Mouse (Mus musculus): Measurements from ENCODE around the gene Higd1b. TPM values are rescaled to one million over a fixed set of nuclear protein-coding genes. Genes with fewer than 3 reads are reported as not detected.

The Higd1b gene
- polyA plus RNA-seq, 1 experiment: not detected

DNA sequence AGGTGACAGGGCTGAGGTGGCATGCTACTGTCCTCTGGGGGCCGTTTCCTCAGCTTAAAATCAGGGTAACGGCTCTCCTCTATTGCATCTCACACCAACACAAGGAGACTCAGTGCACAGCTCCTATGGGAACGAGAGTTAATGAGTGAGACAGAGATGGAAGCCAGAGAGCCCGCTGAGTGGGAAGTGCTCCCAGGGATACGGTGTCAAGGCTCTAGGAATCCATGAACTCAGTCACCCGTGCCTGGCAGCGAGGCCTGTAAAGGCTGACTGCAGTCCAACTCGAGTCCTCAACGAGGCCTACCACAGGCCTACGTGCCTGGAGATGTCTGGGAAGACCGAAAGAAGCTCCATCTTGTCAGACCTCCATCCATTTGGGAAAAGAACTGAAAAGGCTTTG, 23.3 kb downstream of the Higd1b start:
- H3K79me2 ChIP-seq (ENCODE audit: control insufficient read depth, insufficient read depth): no peaks in the 10 kb centered on the region
- H3K36me3 ChIP-seq (ENCODE audit: control insufficient read depth, insufficient read depth): peaks cover 69% of the 10 kb centered on the region
- H3K27me3 ChIP-seq (ENCODE audit: control insufficient read depth, insufficient read depth, insufficient read length): no peaks in the 10 kb centered on the region
- no peak overlapping the region for H3K4me2 ChIP-seq (ENCODE audit: low read depth)
- no peak overlapping the region for H3ac ChIP-seq (ENCODE audit: control insufficient read depth, insufficient read length)
- no peak for TF ChIP-seq MYOD1 (IDR thresholded peaks at IDR 0.05; ENCODE audit: control insufficient read depth in 1 of 3, insufficient read length in 2 of 3, low read depth in 2 of 3)
- TF ChIP-seq CEBPB (IDR thresholded peaks at IDR 0.05; ENCODE audit: insufficient read depth, poor library complexity, severe bottlenecking): no peak
- no peak for TF ChIP-seq TCF12 (IDR thresholded peaks at IDR 0.05; ENCODE audit: insufficient read depth, poor library complexity, severe bottlenecking)
- TF ChIP-seq POLR2A (IDR thresholded peaks at IDR 0.05; ENCODE audit: insufficient read length, low read depth): no peak
- no peak for TF ChIP-seq MAX (IDR thresholded peaks at IDR 0.05; ENCODE audit: low read depth)
- TF ChIP-seq SRF (IDR thresholded peaks at IDR 0.05; ENCODE audit: control insufficient read depth, insufficient read length, low read depth): no peak
- TF ChIP-seq POLR2AphosphoS2 (IDR thresholded peaks at IDR 0.05; ENCODE audit: insufficient read length, low read depth): no peak
- TF ChIP-seq E2F4 (IDR thresholded peaks at IDR 0.05; ENCODE audit: insufficient read depth): no peak
- no peak for TF ChIP-seq REST (IDR thresholded peaks at IDR 0.05; ENCODE audit: insufficient read depth, insufficient read length)
- no peak for TF ChIP-seq TCF3 (IDR thresholded peaks at IDR 0.05; ENCODE audit: insufficient read length, low read depth)
- no peak for TF ChIP-seq USF1 (IDR thresholded peaks at IDR 0.05; ENCODE audit: low read depth)
- no peak for TF ChIP-seq MYOG (IDR thresholded peaks at IDR 0.05; ENCODE audit: control insufficient read depth in 1 of 3, insufficient read depth in 1 of 3, insufficient read length in 2 of 3, low read depth in 2 of 3)
- no peak overlapping the region for H3K4me3 ChIP-seq

DNA sequence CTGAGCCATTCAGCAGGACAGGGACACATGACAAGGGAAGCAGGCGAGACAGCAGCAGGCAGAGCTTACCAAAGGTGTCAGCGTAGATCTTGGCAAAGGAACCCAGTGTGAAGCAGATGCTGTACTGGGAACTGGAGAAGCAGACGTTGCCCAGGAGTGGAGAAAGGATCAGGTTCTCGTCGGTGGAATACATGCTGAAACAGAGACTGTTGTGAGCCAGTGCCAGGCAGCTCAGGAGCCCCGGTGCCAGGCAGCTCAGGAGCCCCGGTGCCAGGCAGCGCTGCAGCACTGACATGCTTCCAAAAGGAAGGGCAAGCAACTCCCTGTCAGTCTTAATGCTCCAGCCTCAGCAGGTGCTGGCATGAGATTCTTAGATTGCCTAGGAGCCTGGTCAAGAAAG, 24.3 kb downstream of the Higd1b start:
- Histone ChIP-seq H3K36me3 (ENCODE audit: control insufficient read depth, insufficient read depth) (peaks cover 68% of the 10 kb centered on the region), H3K4me3 (no peak overlapping the region), H3ac (ENCODE audit: control insufficient read depth, insufficient read length) (no peak overlapping the region), H3K79me2 (ENCODE audit: control insufficient read depth, insufficient read depth) (no peaks in the 10 kb centered on the region), H3K27me3 (ENCODE audit: control insufficient read depth, insufficient read depth, insufficient read length) (no peaks in the 10 kb centered on the region), H3K4me2 (ENCODE audit: low read depth) (no peak overlapping the region)
- no peak for TF ChIP-seq POLR2AphosphoS2 (IDR thresholded peaks at IDR 0.05; ENCODE audit: insufficient read length, low read depth)
- TF ChIP-seq MYOG (IDR thresholded peaks at IDR 0.05; ENCODE audit: control insufficient read depth in 1 of 3, insufficient read depth in 1 of 3, insufficient read length in 2 of 3, low read depth in 2 of 3): no peak
- no peak for TF ChIP-seq MYOD1 (IDR thresholded peaks at IDR 0.05; ENCODE audit: control insufficient read depth in 1 of 3, insufficient read length in 2 of 3, low read depth in 2 of 3)
- TF ChIP-seq MAX (IDR thresholded peaks at IDR 0.05; ENCODE audit: low read depth): no peak
- TF ChIP-seq TCF3 (IDR thresholded peaks at IDR 0.05; ENCODE audit: insufficient read length, low read depth): no peak
- TF ChIP-seq CEBPB (IDR thresholded peaks at IDR 0.05; ENCODE audit: insufficient read depth, poor library complexity, severe bottlenecking): no peak
- TF ChIP-seq SRF (IDR thresholded peaks at IDR 0.05; ENCODE audit: control insufficient read depth, insufficient read length, low read depth): no peak
- TF ChIP-seq E2F4 (IDR thresholded peaks at IDR 0.05; ENCODE audit: insufficient read depth): no peak
- TF ChIP-seq TCF12 (IDR thresholded peaks at IDR 0.05; ENCODE audit: insufficient read depth, poor library complexity, severe bottlenecking): no peak
- TF ChIP-seq USF1 (IDR thresholded peaks at IDR 0.05; ENCODE audit: low read depth): no peak
- no peak for TF ChIP-seq REST (IDR thresholded peaks at IDR 0.05; ENCODE audit: insufficient read depth, insufficient read length)
- TF ChIP-seq POLR2A (IDR thresholded peaks at IDR 0.05; ENCODE audit: insufficient read length, low read depth): no peak

DNA sequence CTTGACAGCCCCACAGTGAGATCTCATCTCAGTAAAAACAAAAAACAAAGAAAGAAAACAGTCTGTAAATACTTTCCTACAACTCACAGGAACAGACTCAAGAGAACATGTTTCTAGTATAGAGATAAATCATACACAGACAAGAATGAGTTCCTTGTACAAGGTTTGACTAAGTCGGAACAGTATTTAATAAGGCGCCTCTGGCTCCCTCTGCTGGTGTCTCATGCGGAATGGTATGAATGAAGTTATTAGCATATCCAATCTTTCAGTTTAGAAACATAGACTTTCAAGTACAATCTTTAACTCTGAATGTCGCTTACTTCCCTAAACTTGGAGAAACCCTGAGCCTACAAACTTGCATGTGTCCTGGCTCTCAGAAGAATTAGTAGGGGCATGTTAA, 28.6 kb downstream of the Higd1b start:
- no peak overlapping the region for H3K4me2 ChIP-seq (ENCODE audit: low read depth)
- TF ChIP-seq SRF (IDR thresholded peaks at IDR 0.05; ENCODE audit: control insufficient read depth, insufficient read length, low read depth) (no peak), TCF3 (IDR thresholded peaks at IDR 0.05; ENCODE audit: insufficient read length, low read depth) (no peak), POLR2AphosphoS2 (IDR thresholded peaks at IDR 0.05; ENCODE audit: insufficient read length, low read depth) (no peak), USF1 (IDR thresholded peaks at IDR 0.05; ENCODE audit: low read depth) (no peak), MYOD1 (IDR thresholded peaks at IDR 0.05; ENCODE audit: control insufficient read depth in 1 of 3, insufficient read length in 2 of 3, low read depth in 2 of 3) (no peak), E2F4 (IDR thresholded peaks at IDR 0.05; ENCODE audit: insufficient read depth) (no peak), MYOG (IDR thresholded peaks at IDR 0.05; ENCODE audit: control insufficient read depth in 1 of 3, insufficient read depth in 1 of 3, insufficient read length in 2 of 3, low read depth in 2 of 3) (no peak), REST (IDR thresholded peaks at IDR 0.05; ENCODE audit: insufficient read depth, insufficient read length) (no peak), TCF12 (IDR thresholded peaks at IDR 0.05; ENCODE audit: insufficient read depth, poor library complexity, severe bottlenecking) (no peak), MAX (IDR thresholded peaks at IDR 0.05; ENCODE audit: low read depth) (no peak), CEBPB (IDR thresholded peaks at IDR 0.05; ENCODE audit: insufficient read depth, poor library complexity, severe bottlenecking) (no peak), POLR2A (IDR thresholded peaks at IDR 0.05; ENCODE audit: insufficient read length, low read depth) (no peak)
- no peak overlapping the region for H3K4me3 ChIP-seq
- peaks cover 67% of the 10 kb centered on the region for H3K36me3 ChIP-seq (ENCODE audit: control insufficient read depth, insufficient read depth)
- H3ac ChIP-seq (ENCODE audit: control insufficient read depth, insufficient read length): no peak overlapping the region
- H3K79me2 ChIP-seq (ENCODE audit: control insufficient read depth, insufficient read depth): no peaks in the 10 kb centered on the region
- no peaks in the 10 kb centered on the region for H3K27me3 ChIP-seq (ENCODE audit: control insufficient read depth, insufficient read depth, insufficient read length)

DNA sequence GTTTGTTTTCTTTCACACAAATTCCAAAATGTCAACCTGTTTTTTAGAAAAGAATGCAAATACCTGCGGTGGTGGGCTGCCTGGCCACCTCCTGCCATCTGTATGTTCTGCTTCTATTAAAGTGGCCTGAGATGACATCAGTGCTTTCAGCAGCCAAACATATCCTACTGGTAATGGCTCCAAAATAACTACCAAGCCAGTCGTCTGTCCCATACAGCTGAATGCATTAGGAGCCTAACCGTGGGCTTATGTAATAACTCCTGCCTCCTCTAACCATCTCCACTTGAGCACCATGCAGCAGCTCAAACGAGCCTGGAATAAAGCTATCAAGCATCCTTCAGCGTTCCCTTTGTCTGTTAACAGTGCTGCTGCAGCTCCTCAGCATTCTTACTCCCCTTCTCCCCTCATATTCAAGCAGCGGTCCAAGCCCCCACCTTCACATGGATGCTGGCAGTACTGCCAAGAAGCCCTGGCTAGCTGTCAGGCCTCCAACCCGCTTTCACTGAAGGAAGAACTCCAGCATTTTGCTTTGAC, 39.2 kb downstream of the Higd1b start:
- TF ChIP-seq CEBPB (IDR thresholded peaks at IDR 0.05; ENCODE audit: insufficient read depth, poor library complexity, severe bottlenecking) (no peak), MYOG (IDR thresholded peaks at IDR 0.05; ENCODE audit: control insufficient read depth in 1 of 3, insufficient read depth in 1 of 3, insufficient read length in 2 of 3, low read depth in 2 of 3) (no peak), MAX (IDR thresholded peaks at IDR 0.05; ENCODE audit: low read depth) (no peak), POLR2A (IDR thresholded peaks at IDR 0.05; ENCODE audit: insufficient read length, low read depth) (no peak), TCF3 (IDR thresholded peaks at IDR 0.05; ENCODE audit: insufficient read length, low read depth) (no peak), MYOD1 (IDR thresholded peaks at IDR 0.05; ENCODE audit: control insufficient read depth in 1 of 3, insufficient read length in 2 of 3, low read depth in 2 of 3) (no peak), USF1 (IDR thresholded peaks at IDR 0.05; ENCODE audit: low read depth) (no peak), REST (IDR thresholded peaks at IDR 0.05; ENCODE audit: insufficient read depth, insufficient read length) (no peak), SRF (IDR thresholded peaks at IDR 0.05; ENCODE audit: control insufficient read depth, insufficient read length, low read depth) (no peak), TCF12 (IDR thresholded peaks at IDR 0.05; ENCODE audit: insufficient read depth, poor library complexity, severe bottlenecking) (no peak), POLR2AphosphoS2 (IDR thresholded peaks at IDR 0.05; ENCODE audit: insufficient read length, low read depth) (no peak), E2F4 (IDR thresholded peaks at IDR 0.05; ENCODE audit: insufficient read depth) (no peak)
- Histone ChIP-seq H3K4me2 (ENCODE audit: low read depth) (no peak overlapping the region), H3K4me3 (no peak overlapping the region), H3K27me3 (ENCODE audit: control insufficient read depth, insufficient read depth, insufficient read length) (no peaks in the 10 kb centered on the region), H3K36me3 (ENCODE audit: control insufficient read depth, insufficient read depth) (peaks cover 21% of the 10 kb centered on the region), H3ac (ENCODE audit: control insufficient read depth, insufficient read length) (no peak overlapping the region), H3K79me2 (ENCODE audit: control insufficient read depth, insufficient read depth) (peaks cover 23% of the 10 kb centered on the region)

All from myocyte (in vitro differentiated cells).